Mouse (Mus musculus) liver, adult 2 months (tissue): ENCODE results near the gene Akr1c19.
"Not testable (repeated sequence)": the region's sequence is repeated elsewhere in the genome, so short reads cannot be mapped to it uniquely, and the experiment has no call there.

Experiments
- CTCF ChIP-seq: fragments of 200-500 bp; IDR thresholded peaks from 2 replicates; pipeline ENCODE4 v1.5.1; 2011; ENCODE audit warnings: low read depth, low read length, control low read depth
- POLR2A ChIP-seq: fragments of 200-500 bp; IDR thresholded peaks from 2 replicates; pipeline ENCODE4 v1.6.1; 2011; ENCODE audit warnings: low read length, control low read depth; ENCODE audit not compliant: insufficient read depth; ENCODE audit errors: extremely low read depth

- TF ChIP-seq CTCF, POLR2A: not testable (repeated sequence)
These were observed 47.2 kb upstream of the Akr1c19 start for GRCm38 (mm10) chr13:4181321-4181720.
